Mouse (Mus musculus): ENCODE data around the gene Tnpo1.

- TF ChIP-seq CTCF (conservative IDR thresholded peaks at IDR 0.05; ENCODE audit: low read length) (no peak), NANOG (IDR thresholded peaks at IDR 0.05; ENCODE audit: borderline replicate concordance, low read length) (no peak), POU5F1 (IDR thresholded peaks at IDR 0.05; ENCODE audit: borderline replicate concordance, low read length) (no peak)
Measured at GRCm38 (mm10) chr13:98899550-98899949, 26.6 kb downstream of the Tnpo1 start.
